Mouse (Mus musculus) hindbrain, embryonic 16.5 days (tissue): ENCODE results near the gene Ndufaf2. TPM values are rescaled to one million over a fixed set of nuclear protein-coding genes. Genes with fewer than 3 reads are reported as not detected.

Source experiments
- ATAC-seq: fragments of 200-750 bp; cut with Nextera tagmentation; 2 replicates; pipeline ENCODE4 v1.8.0; 2017; ENCODE audit warnings: moderate TSS enrichment, moderate library complexity
- H3K27ac ChIP-seq: fragments of 300-500 bp; sonication (generic); 2 replicates; pipeline ENCODE4 v1.5.1; 2014; ENCODE audit warnings: low read depth, mild to moderate bottlenecking, control low read depth, low read length, moderate library complexity
- H3K27me3 ChIP-seq: fragments of 300-500 bp; sonication (generic); replicated peaks from 2 replicates; pipeline ENCODE4 v1.6.1; 2014; ENCODE audit warnings: low read length; ENCODE audit not compliant: control insufficient read depth, insufficient read depth
- H3K36me3 ChIP-seq: fragments of 300-500 bp; sonication (generic); 2 replicates; pipeline ENCODE4 v1.6.1; 2014; ENCODE audit warnings: mild to moderate bottlenecking, low read length, moderate library complexity, mixed read lengths; ENCODE audit not compliant: control insufficient read depth, insufficient read depth
- H3K4me1 ChIP-seq: fragments of 300-500 bp; sonication (generic); 2 replicates; pipeline ENCODE4 v1.6.1; 2014; ENCODE audit warnings: low read depth, low read length; ENCODE audit not compliant: control insufficient read depth, insufficient read depth
- H3K4me2 ChIP-seq: fragments of 300-500 bp; sonication (generic); 2 replicates; pipeline ENCODE4 v1.6.1; 2014; ENCODE audit warnings: mild to moderate bottlenecking, low read length, control low read depth, moderate library complexity
- H3K4me3 ChIP-seq: fragments of 300-500 bp; sonication (generic); 2 replicates; pipeline ENCODE4 v1.5.1; 2014; ENCODE audit warnings: mild to moderate bottlenecking, low read length, control low read depth, moderate library complexity
- H3K9ac ChIP-seq: fragments of 300-500 bp; sonication (generic); 2 replicates; pipeline ENCODE4 v1.6.1; 2014; ENCODE audit warnings: low read depth, mild to moderate bottlenecking, control low read depth, low read length, moderate library complexity
- H3K9me3 ChIP-seq: fragments of 300-500 bp; sonication (generic); 2 replicates; pipeline ENCODE4 v1.6.1; 2014; ENCODE audit warnings: mild to moderate bottlenecking, low read length, moderate library complexity; ENCODE audit not compliant: control insufficient read depth
- WGBS: fragments of 180-500 bp; shearing (Covaris S2); extraction: QIAGEN DNeasy Blood & Tissue Kit; methylation state at CpG from one replicate; pipeline ENCODE4 v1.1.7; 2014; 5-methylcytosine and 5-hydroxymethylcytosine counted together
- polyA plus RNA-seq: library from polyadenylated mRNA; unstranded; fragments of >200 nt; fragmentation: Nextera tagmentation; extraction: Ambion mirVana; gene quantifications from 2 replicates; pipeline ENCODE4 v1.2.1, GENCODE M21; 2015

Gene Ndufaf2
- polyA plus RNA-seq, 1 experiment from 2014 or later = 74.7 TPM

GRCm38 (mm10) chr13:108077901-108078300 is 80.5 kb downstream of the Ndufaf2 start:
- no peak overlapping the region for H3K4me2 ChIP-seq

GRCm38 (mm10) chr13:108077476-108077875 is 80.9 kb downstream of the Ndufaf2 start:
- no peak for ATAC-seq
- Histone ChIP-seq H3K9me3 (no peaks in the 10 kb centered on the region), H3K4me3 (no peak overlapping the region), H3K9ac (no peak overlapping the region), H3K4me1 (no peaks in the 10 kb centered on the region), H3K4me2 (no peak overlapping the region), H3K36me3 (no peaks in the 10 kb centered on the region), H3K27ac (no peak overlapping the region), H3K27me3 (no peaks in the 10 kb centered on the region)
- 75% methylated on average over 6 of the region's 6 CpGs for WGBS

More at GRCm38 (mm10) chr13:108077901-108078300, 80.5 kb downstream of the Ndufaf2 start:
- no peak overlapping the region for H3K9ac ChIP-seq
- WGBS = 73% methylated on average over 4 of the region's 4 CpGs
- no peaks in the 10 kb centered on the region for H3K9me3 ChIP-seq
- no peaks in the 10 kb centered on the region for H3K4me1 ChIP-seq
- no peak overlapping the region for H3K27ac ChIP-seq
- H3K4me3 ChIP-seq = no peak overlapping the region
- H3K27me3 ChIP-seq = no peaks in the 10 kb centered on the region
- no peaks in the 10 kb centered on the region for H3K36me3 ChIP-seq
- ATAC-seq = no peak

- H3K4me3 ChIP-seq = no peak overlapping the region
- H3K27ac ChIP-seq = no peak overlapping the region
- H3K4me1 ChIP-seq = no peaks in the 10 kb centered on the region
- H3K27me3 ChIP-seq = no peaks in the 10 kb centered on the region
- no peaks in the 10 kb centered on the region for H3K36me3 ChIP-seq
- WGBS = 97% methylated on average over 10 of the region's 10 CpGs
- H3K9me3 ChIP-seq = no peaks in the 10 kb centered on the region
- ATAC-seq = no peak
- no peak overlapping the region for H3K9ac ChIP-seq
- H3K4me2 ChIP-seq = no peak overlapping the region
These were observed 88.3 kb downstream of the Ndufaf2 start for GRCm38 (mm10) chr13:108070171-108070570.

- H3K9ac ChIP-seq = no peak overlapping the region
- H3K4me3 ChIP-seq = no peak overlapping the region
- no peaks in the 10 kb centered on the region; the same call in 1 of the 2 replicates for H3K4me1 ChIP-seq
- ATAC-seq = no peak
- 73% methylated on average over 4 of the region's 4 CpGs for WGBS
- H3K4me2 ChIP-seq = no peak overlapping the region
- H3K27me3 ChIP-seq = no peaks in the 10 kb centered on the region
- no peaks in the 10 kb centered on the region for H3K36me3 ChIP-seq
- no peak overlapping the region for H3K27ac ChIP-seq
- no peaks in the 10 kb centered on the region for H3K9me3 ChIP-seq
These were observed 89.3 kb downstream of the Ndufaf2 start for GRCm38 (mm10) chr13:108069151-108069550.

GRCm38 (mm10) chr13:108066021-108066420 is 92.4 kb downstream of the Ndufaf2 start:
- H3K4me3 ChIP-seq = no peak overlapping the region
- H3K4me2 ChIP-seq = no peak overlapping the region
- no peak overlapping the region for H3K27ac ChIP-seq
- H3K36me3 ChIP-seq = no peaks in the 10 kb centered on the region
- no peaks in the 10 kb centered on the region for H3K27me3 ChIP-seq
- H3K9ac ChIP-seq = no peak overlapping the region
- no peaks in the 10 kb centered on the region; the same call in 1 of the 2 replicates for H3K4me1 ChIP-seq
- 77% methylated on average over 2 of the region's 2 CpGs for WGBS
- no peaks in the 10 kb centered on the region for H3K9me3 ChIP-seq
- ATAC-seq = no peak

- Histone ChIP-seq H3K27me3 (no peaks in the 10 kb centered on the region), H3K36me3 (no peaks in the 10 kb centered on the region), H3K4me3 (no peak overlapping the region), H3K4me1 (peaks cover 3% of the 10 kb centered on the region), H3K27ac (no peak overlapping the region), H3K9ac (no peak overlapping the region), H3K4me2 (no peak overlapping the region), H3K9me3 (no peaks in the 10 kb centered on the region)
- WGBS = 26% methylated on average over 6 of the region's 6 CpGs
- no peak for ATAC-seq
These were observed 94.1 kb downstream of the Ndufaf2 start for GRCm38 (mm10) chr13:108064331-108064730.

GRCm38 (mm10) chr13:108063374-108064134 is 94.9 kb downstream of the Ndufaf2 start:
- Histone ChIP-seq H3K4me2 (no peak overlapping the region), H3K4me1 (peaks cover 3% of the 10 kb centered on the region), H3K27me3 (no peaks in the 10 kb centered on the region), H3K4me3 (no peak overlapping the region), H3K9me3 (no peaks in the 10 kb centered on the region), H3K27ac (no peak overlapping the region), H3K36me3 (no peaks in the 10 kb centered on the region), H3K9ac (no peak overlapping the region)
- 50% methylated on average over 11 of the region's 11 CpGs for WGBS
- no peak for ATAC-seq

- Histone ChIP-seq H3K27ac (no peak overlapping the region), H3K4me2 (no peak overlapping the region), H3K4me3 (no peak overlapping the region), H3K36me3 (no peaks in the 10 kb centered on the region), H3K27me3 (no peaks in the 10 kb centered on the region), H3K9ac (no peak overlapping the region), H3K9me3 (no peaks in the 10 kb centered on the region), H3K4me1 (peaks cover 3% of the 10 kb centered on the region)
- 46% methylated on average over 5 of the region's 5 CpGs for WGBS
- ATAC-seq = no peak
These were observed 95.5 kb downstream of the Ndufaf2 start for GRCm38 (mm10) chr13:108062900-108063299.

GRCm38 (mm10) chr13:108060936-108061578 is 97.4 kb downstream of the Ndufaf2 start:
- Histone ChIP-seq H3K9ac (no peak overlapping the region), H3K4me2 (no peak overlapping the region), H3K27ac (no peak overlapping the region), H3K36me3 (no peaks in the 10 kb centered on the region), H3K4me3 (no peak overlapping the region), H3K4me1 (peaks cover 3% of the 10 kb centered on the region), H3K27me3 (no peaks in the 10 kb centered on the region), H3K9me3 (no peaks in the 10 kb centered on the region)
- 37% methylated on average over 8 of the region's 8 CpGs for WGBS
- ATAC-seq = no peak
